Comparison of ENCODE assay signal across 7 mouse cellular contexts in genomic region chr8:46311159-46311558, GRCm38 (mm10). TPM values are rescaled to one million over a fixed set of nuclear protein-coding genes. Genes with fewer than 3 reads are reported as not detected.
DNase-seq lines count a peak whose midpoint lies in the region; ATAC-seq and TF ChIP-seq lines count a peak whose summit lies in the region.

No protein-coding gene starts in this region.

- ATAC-seq in inflammation-experienced regulatory T-cells, adult 6 months = peak; percentile 71
- peak; percentile 99 for ATAC-seq in megakaryocyte, adult 5-6 weeks (ENCODE audit: poor library complexity, severe bottlenecking)

- peak; percentile 92 for TF ChIP-seq CTCF in left cerebral cortex, adult 2 months (IDR thresholded peaks at IDR 0.05)

- intact Hi-C loops in left cerebral cortex, adult 2 months (cut with DNase I) = loop anchor here (1.0 kb wide), 1 partner anchor 236 kb away; no protein-coding TSS in a partner anchor

- peak; percentile 95 for DNase-seq in adipocyte (ENCODE audit: low spot score)
- DNase-seq in cerebellum, postnatal 14 days = peak; percentile 90 to 93
- peak; percentile 87 for DNase-seq in gastrocnemius, adult 18-20 months (ENCODE audit: low spot score)
- DNase-seq in left cerebral cortex, adult 2 months (ENCODE audit: extremely low spot score in 1 of 2, low spot score in 2 of 2) = peak; percentile 68 to 75
- peak; percentile 65 for DNase-seq in spleen, adult 12 weeks (ENCODE audit: low spot score)

- no peak overlapping the region for H3K4me3 ChIP-seq in left cerebral cortex, adult 2 months

- H3K27ac ChIP-seq in left cerebral cortex, adult 2 months = no peak overlapping the region

RNA-seq across cellular contexts. Expression of gene Helt, which starts 16.7 kb away (rescaled TPM):
- total RNA-seq in gastrocnemius, adult 18-20 months (2021) = 1 to 10 TPM; 1.1 to 1.4 TPM
- not detected for polyA plus RNA-seq in inflammation-experienced regulatory T-cells, adult 6 months (2017; shearing (Covaris generic))
- not detected for total RNA-seq in left cerebral cortex, adult 2 months (2021)
- not detected in 2 replicates for total RNA-seq in megakaryocyte, adult 5-6 weeks (2015)
- not detected in 2 replicates for total RNA-seq in megakaryocyte, adult 5-6 weeks (2017)
